ENCODE assay signal across 17 mouse cellular contexts in the genomic region with DNA sequence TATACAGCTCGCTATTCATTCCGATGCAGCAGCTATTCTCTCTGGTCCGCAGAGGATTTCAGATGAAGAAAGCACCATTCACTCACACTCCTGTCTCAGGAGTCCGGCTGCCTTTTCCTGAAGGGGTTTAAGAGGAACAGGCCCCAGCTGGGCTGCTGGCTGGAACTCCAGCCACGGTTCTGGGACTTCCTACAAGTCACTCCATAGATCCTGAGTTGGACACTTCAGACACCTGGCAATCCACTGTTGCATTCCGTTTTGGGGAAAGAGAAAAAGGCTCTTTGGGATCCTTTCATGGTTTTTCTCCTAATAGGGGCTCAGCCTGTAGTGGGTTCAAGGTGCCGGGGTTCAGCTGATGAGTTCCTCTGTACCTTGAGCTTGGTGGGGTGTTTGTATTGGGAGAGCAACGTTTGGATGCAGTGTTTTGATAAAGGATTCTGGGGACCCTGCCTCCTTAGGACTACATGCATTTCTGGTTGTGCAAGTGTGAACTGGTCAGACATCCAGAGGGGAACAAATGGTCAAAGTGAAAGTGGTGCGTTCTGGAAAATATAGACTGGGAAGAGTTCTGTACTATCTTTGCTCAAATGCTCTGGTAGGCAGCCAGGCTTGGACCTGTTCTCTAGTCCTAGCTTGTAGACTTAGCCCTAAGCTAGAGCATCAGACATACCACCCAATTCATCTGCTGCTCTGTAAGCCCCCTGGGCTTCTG. TPM values are rescaled to one million over a fixed set of nuclear protein-coding genes. Genes with fewer than 3 reads are reported as not detected.
DNase-seq lines count a peak whose midpoint lies in the region; ATAC-seq and TF ChIP-seq lines count a peak whose summit lies in the region.
"Had no signal": no experiment of that assay in that cellular context is flagged by ENCODE, and none has a peak within 500 bp of the region (broad histone marks: within the 10 kb centered on the region; RNA-seq: fewer than 3 reads in every experiment).

No protein-coding gene starts in this region.

- H3K4me2 ChIP-seq in hindbrain, embryonic 11.5 days (replicated peaks; ENCODE audit: low read depth, low read length) = no peak overlapping the region
- no peak overlapping the region for H3K4me2 ChIP-seq in hindbrain, postnatal 0 days (ENCODE audit: low read depth, low read length)
- no peak overlapping the region for H3K4me2 ChIP-seq in midbrain, embryonic 11.5 days
- no peak overlapping the region for H3K4me2 ChIP-seq in midbrain, embryonic 15.5 days
- H3K4me2 ChIP-seq in myocyte (ENCODE audit: low read depth) = no peak overlapping the region

- TF ChIP-seq POLR2A in myocyte (IDR thresholded peaks at IDR 0.05; ENCODE audit: insufficient read length, low read depth) = no peak

- DNase-seq in hindbrain, embryonic 11.5 days (ENCODE audit: low spot score) = peak; percentile 62
- no peak for DNase-seq in hindbrain, postnatal 0 days (ENCODE audit: low spot score)
- peak; percentile 95 for DNase-seq in midbrain, embryonic 11.5 days (ENCODE audit: low spot score, missing footprints)
- peak; percentile 60 for DNase-seq in embryonic facial prominence, embryonic 10.5 days (ENCODE audit: low spot score)
- no peak for DNase-seq in gastrocnemius, postnatal 4 days (ENCODE audit: low spot score in 2 of 2)
- DNase-seq in gastrocnemius, postnatal 36 days = no peak
- DNase-seq: cerebellum, postnatal 14 days; kidney, postnatal 25 days; lung, postnatal 36 days had no signal

- no peak for ATAC-seq in hindbrain, embryonic 11.5 days (ENCODE audit: low FRiP score)
- ATAC-seq in hindbrain, postnatal 0 days = no peak
- ATAC-seq in midbrain, embryonic 11.5 days (ENCODE audit: low FRiP score) = no peak
- ATAC-seq in midbrain, embryonic 15.5 days (replicated peaks) = no peak

- H3K4me3 ChIP-seq in hindbrain, embryonic 11.5 days (ENCODE audit: low read depth, low read length) = no peak overlapping the region
- H3K4me3 ChIP-seq in hindbrain, postnatal 0 days (ENCODE audit: low read length) = no peak overlapping the region
- H3K4me3 ChIP-seq in midbrain, embryonic 11.5 days (ENCODE audit: low read depth, low read length) = no peak overlapping the region
- H3K4me3 ChIP-seq in midbrain, embryonic 15.5 days = no peak overlapping the region
- H3K4me3 ChIP-seq in embryonic facial prominence, embryonic 10.5 days = no peak overlapping the region
- H3K4me3 ChIP-seq in myocyte = peak overlapping the region; percentile 29

- H3K79me2 ChIP-seq in myocyte (ENCODE audit: control insufficient read depth, insufficient read depth) = no peaks in the 10 kb centered on the region

- H3K27ac ChIP-seq in hindbrain, embryonic 11.5 days (ENCODE audit: low read depth, low read length) = no peak overlapping the region
- no peak overlapping the region for H3K27ac ChIP-seq in hindbrain, postnatal 0 days
- H3K27ac ChIP-seq in midbrain, embryonic 11.5 days (ENCODE audit: low read depth, low read length) = no peak overlapping the region
- H3K27ac ChIP-seq in midbrain, embryonic 15.5 days = no peak overlapping the region
- no peak overlapping the region for H3K27ac ChIP-seq in embryonic facial prominence, embryonic 10.5 days (replicated peaks)
- H3K27ac ChIP-seq: neural tube, embryonic 12.5 days had no signal

- H3K27me3 ChIP-seq in hindbrain, embryonic 11.5 days (ENCODE audit: control insufficient read depth, insufficient read depth, low read length) = peaks cover 93% of the 10 kb centered on the region
- H3K27me3 ChIP-seq in hindbrain, postnatal 0 days (ENCODE audit: insufficient read depth, low read length) = peaks cover 84% of the 10 kb centered on the region
- H3K27me3 ChIP-seq in midbrain, embryonic 11.5 days (ENCODE audit: control insufficient read depth, insufficient read depth, low read length) = peaks cover 98% of the 10 kb centered on the region
- H3K27me3 ChIP-seq in midbrain, embryonic 15.5 days (replicated peaks) = peaks cover 91% of the 10 kb centered on the region
- peaks cover 99% of the 10 kb centered on the region for H3K27me3 ChIP-seq in embryonic facial prominence, embryonic 10.5 days (replicated peaks; ENCODE audit: low read depth, poor library complexity, severe bottlenecking)
- H3K27me3 ChIP-seq in myocyte (ENCODE audit: control insufficient read depth, insufficient read depth, insufficient read length) = peaks cover 19% of the 10 kb centered on the region

- no peaks in the 10 kb centered on the region for H3K9me3 ChIP-seq in hindbrain, embryonic 11.5 days (ENCODE audit: control insufficient read depth, low read length)
- H3K9me3 ChIP-seq in hindbrain, postnatal 0 days (ENCODE audit: low read length) = no peaks in the 10 kb centered on the region
- no peaks in the 10 kb centered on the region for H3K9me3 ChIP-seq in midbrain, embryonic 11.5 days (ENCODE audit: control insufficient read depth, low read length)
- H3K9me3 ChIP-seq in midbrain, embryonic 15.5 days = no peaks in the 10 kb centered on the region
- H3K9me3 ChIP-seq in embryonic facial prominence, embryonic 10.5 days = no peaks in the 10 kb centered on the region
- H3K9me3 ChIP-seq: neural tube, embryonic 12.5 days had no signal

- intact Hi-C loops in gastrocnemius, postnatal 36 days (cut with DNase I) = no loop called here

- 6% methylated on average over 9 of the region's 9 CpGs for WGBS in hindbrain, embryonic 11.5 days
- WGBS in hindbrain, postnatal 0 days = 2% methylated on average over 9 of the region's 9 CpGs
- WGBS in midbrain, embryonic 11.5 days = 2% methylated on average over 9 of the region's 9 CpGs
- WGBS in midbrain, embryonic 15.5 days = under 1% methylated on average over 9 of the region's 9 CpGs
- WGBS in embryonic facial prominence, embryonic 10.5 days = 4% methylated on average over 9 of the region's 9 CpGs

- H3K36me3 ChIP-seq in hindbrain, embryonic 11.5 days (ENCODE audit: control insufficient read depth, insufficient read depth, low read length) = no peaks in the 10 kb centered on the region
- no peaks in the 10 kb centered on the region for H3K36me3 ChIP-seq in hindbrain, postnatal 0 days (ENCODE audit: insufficient read depth, low read length)
- no peaks in the 10 kb centered on the region for H3K36me3 ChIP-seq in midbrain, embryonic 11.5 days (ENCODE audit: control insufficient read depth, insufficient read depth, low read length)
- no peaks in the 10 kb centered on the region for H3K36me3 ChIP-seq in midbrain, embryonic 15.5 days (replicated peaks)
- H3K36me3 ChIP-seq in embryonic facial prominence, embryonic 10.5 days (replicated peaks) = no peaks in the 10 kb centered on the region
- H3K36me3 ChIP-seq in myocyte (ENCODE audit: control insufficient read depth, insufficient read depth) = no peaks in the 10 kb centered on the region
- H3K36me3 ChIP-seq: neural tube, embryonic 12.5 days had no signal

- no peak overlapping the region for H3K9ac ChIP-seq in hindbrain, embryonic 11.5 days (ENCODE audit: low read depth, low read length)
- no peak overlapping the region for H3K9ac ChIP-seq in hindbrain, postnatal 0 days (replicated peaks; ENCODE audit: low read length)
- no peak overlapping the region for H3K9ac ChIP-seq in midbrain, embryonic 11.5 days (ENCODE audit: low read length)
- no peak overlapping the region for H3K9ac ChIP-seq in midbrain, embryonic 15.5 days
- H3K9ac ChIP-seq: neural tube, embryonic 12.5 days had no signal

- H3ac ChIP-seq in myocyte (ENCODE audit: control insufficient read depth, insufficient read length) = no peak overlapping the region

- no peak for TF ChIP-seq CTCF in hindbrain, postnatal 0 days (IDR thresholded peaks at IDR 0.05; ENCODE audit: low read depth)

- peaks cover 8% of the 10 kb centered on the region; the same call in 1 of the 2 replicates for H3K4me1 ChIP-seq in hindbrain, embryonic 11.5 days (replicated peaks; ENCODE audit: control insufficient read depth, insufficient read depth, low read length)
- H3K4me1 ChIP-seq in hindbrain, postnatal 0 days (ENCODE audit: insufficient read depth, low read length) = no peaks in the 10 kb centered on the region
- H3K4me1 ChIP-seq in midbrain, embryonic 11.5 days (ENCODE audit: control insufficient read depth, insufficient read depth, low read length) = no peaks in the 10 kb centered on the region; the same call in 1 of the 2 replicates
- peaks cover 8% of the 10 kb centered on the region for H3K4me1 ChIP-seq in midbrain, embryonic 15.5 days
- peaks cover 14% of the 10 kb centered on the region for H3K4me1 ChIP-seq in embryonic facial prominence, embryonic 10.5 days

RNA-seq across cellular contexts. Expression of a gene that starts 1.2 kb away (rescaled TPM):
- not detected in 2 replicates for polyA plus RNA-seq in hindbrain, embryonic 11.5 days (2014; fragmentation: Nextera tagmentation; extraction: Ambion mirVana)
- not detected in 2 replicates for total RNA-seq in hindbrain, postnatal 0 days (2014; rRNA removed)
- polyA plus RNA-seq in hindbrain, postnatal 0 days (2015; fragmentation: Nextera tagmentation; extraction: Ambion mirVana) = not detected in 2 replicates
- not detected in 2 replicates for polyA plus RNA-seq in midbrain, embryonic 11.5 days (2014; fragmentation: Nextera tagmentation; extraction: Ambion mirVana)
- polyA plus RNA-seq in midbrain, embryonic 15.5 days (2015; fragmentation: Nextera tagmentation; extraction: Ambion mirVana) = not detected in 2 replicates
- not detected in 2 replicates for polyA plus RNA-seq in embryonic facial prominence, embryonic 10.5 days (2016; fragmentation: Nextera tagmentation; extraction: Ambion mirVana)
- polyA plus RNA-seq in myocyte (2012; fragmentation: generic; extraction: Trizol) = 0.72 TPM
- 1 to 10 TPM; 1.1 to 1.3 TPM for total RNA-seq in gastrocnemius, postnatal 4 days (2021)
- 1 to 10 TPM; 2.4 to 3.6 TPM for total RNA-seq in gastrocnemius, postnatal 36 days (2021)
- total RNA-seq: adrenal gland, adult 18-20 months; heart, adult 8-10 months; hematopoietic stem cell, adult 5-6 weeks; layer of hippocampus, postnatal 25 days; liver, adult 2 months had no signal
- polyA plus RNA-seq: liver, adult 2 months had no signal

RNA-seq across cellular contexts. Expression of a gene that starts 16.3 kb away (rescaled TPM):
- not detected in 2 replicates for polyA plus RNA-seq in hindbrain, embryonic 11.5 days (2014; fragmentation: Nextera tagmentation; extraction: Ambion mirVana)
- not detected in 2 replicates for total RNA-seq in hindbrain, postnatal 0 days (2014; rRNA removed)
- polyA plus RNA-seq in hindbrain, postnatal 0 days (2015; fragmentation: Nextera tagmentation; extraction: Ambion mirVana) = not detected in 2 replicates
- polyA plus RNA-seq in midbrain, embryonic 11.5 days (2014; fragmentation: Nextera tagmentation; extraction: Ambion mirVana) = not detected in 2 replicates
- 0.13 TPM in 1 of 2 replicates, not detected in the other for polyA plus RNA-seq in midbrain, embryonic 15.5 days (2015; fragmentation: Nextera tagmentation; extraction: Ambion mirVana)
- polyA plus RNA-seq in embryonic facial prominence, embryonic 10.5 days (2016; fragmentation: Nextera tagmentation; extraction: Ambion mirVana) = not detected in 2 replicates
- 10.9 TPM for polyA plus RNA-seq in myocyte (2012; fragmentation: generic; extraction: Trizol)
- 1 to 10 TPM; 6.0 to 6.6 TPM for total RNA-seq in gastrocnemius, postnatal 4 days (2021)
- 1 to 10 TPM; 2.0 to 2.7 TPM for total RNA-seq in gastrocnemius, postnatal 36 days (2021)
- total RNA-seq: adrenal gland, adult 18-20 months; heart, adult 8-10 months; hematopoietic stem cell, adult 5-6 weeks; layer of hippocampus, postnatal 25 days; liver, adult 2 months had no signal
- polyA plus RNA-seq: liver, adult 2 months had no signal

RNA-seq across cellular contexts. Expression of a gene that starts 21.3 kb away (rescaled TPM):
- polyA plus RNA-seq in hindbrain, embryonic 11.5 days (2014; fragmentation: Nextera tagmentation; extraction: Ambion mirVana) = not detected in 2 replicates
- total RNA-seq in hindbrain, postnatal 0 days (2014; rRNA removed) = not detected in 2 replicates
- polyA plus RNA-seq in hindbrain, postnatal 0 days (2015; fragmentation: Nextera tagmentation; extraction: Ambion mirVana) = not detected in 2 replicates
- not detected in 2 replicates for polyA plus RNA-seq in midbrain, embryonic 11.5 days (2014; fragmentation: Nextera tagmentation; extraction: Ambion mirVana)
- polyA plus RNA-seq in midbrain, embryonic 15.5 days (2015; fragmentation: Nextera tagmentation; extraction: Ambion mirVana) = 0.15 TPM in 1 of 2 replicates, not detected in the other
- polyA plus RNA-seq in embryonic facial prominence, embryonic 10.5 days (2016; fragmentation: Nextera tagmentation; extraction: Ambion mirVana) = not detected in 2 replicates
- polyA plus RNA-seq in myocyte (2012; fragmentation: generic; extraction: Trizol) = 15.8 TPM
- 10 to 100 TPM; 31.5 to 32.3 TPM for total RNA-seq in gastrocnemius, postnatal 4 days (2021)
- 10 to 100 TPM; 13.6 to 16.9 TPM for total RNA-seq in gastrocnemius, postnatal 36 days (2021)
- total RNA-seq: heart, adult 8-10 months; layer of hippocampus, postnatal 25 days; liver, adult 2 months had no signal
- polyA plus RNA-seq: liver, adult 2 months had no signal

RNA-seq across cellular contexts. Expression of a gene that starts 31.0 kb away (rescaled TPM):
- polyA plus RNA-seq in hindbrain, embryonic 11.5 days (2014; fragmentation: Nextera tagmentation; extraction: Ambion mirVana) = 0.25 and 1.1 TPM in 2 replicates
- total RNA-seq in hindbrain, postnatal 0 days (2014; rRNA removed) = 0.26 TPM in 1 of 2 replicates, not detected in the other
- 0.18 TPM in 1 of 2 replicates, not detected in the other for polyA plus RNA-seq in hindbrain, postnatal 0 days (2015; fragmentation: Nextera tagmentation; extraction: Ambion mirVana)
- not detected in 2 replicates for polyA plus RNA-seq in midbrain, embryonic 11.5 days (2014; fragmentation: Nextera tagmentation; extraction: Ambion mirVana)
- polyA plus RNA-seq in midbrain, embryonic 15.5 days (2015; fragmentation: Nextera tagmentation; extraction: Ambion mirVana) = not detected in 2 replicates
- polyA plus RNA-seq in embryonic facial prominence, embryonic 10.5 days (2016; fragmentation: Nextera tagmentation; extraction: Ambion mirVana) = not detected in 2 replicates
- 17.7 TPM for polyA plus RNA-seq in myocyte (2012; fragmentation: generic; extraction: Trizol)
- 10 to 100 TPM; 16.5 to 17.7 TPM for total RNA-seq in gastrocnemius, postnatal 4 days (2021)
- total RNA-seq in gastrocnemius, postnatal 36 days (2021) = 1 to 10 TPM; 3.9 to 6.8 TPM
- total RNA-seq: heart, adult 8-10 months; layer of hippocampus, postnatal 25 days; liver, adult 2 months had no signal

RNA-seq across cellular contexts. Expression of a gene that starts 40.3 kb away (rescaled TPM):
- polyA plus RNA-seq in hindbrain, embryonic 11.5 days (2014; fragmentation: Nextera tagmentation; extraction: Ambion mirVana) = 0.34 and 1.9 TPM in 2 replicates
- 2.6 and 2.9 TPM in 2 replicates for total RNA-seq in hindbrain, postnatal 0 days (2014; rRNA removed)
- polyA plus RNA-seq in hindbrain, postnatal 0 days (2015; fragmentation: Nextera tagmentation; extraction: Ambion mirVana) = 1.3 and 3.9 TPM in 2 replicates
- polyA plus RNA-seq in midbrain, embryonic 11.5 days (2014; fragmentation: Nextera tagmentation; extraction: Ambion mirVana) = 0.14 TPM in 1 of 2 replicates, not detected in the other
- not detected in 2 replicates for polyA plus RNA-seq in midbrain, embryonic 15.5 days (2015; fragmentation: Nextera tagmentation; extraction: Ambion mirVana)
- 0.15 TPM in 1 of 2 replicates, not detected in the other for polyA plus RNA-seq in embryonic facial prominence, embryonic 10.5 days (2016; fragmentation: Nextera tagmentation; extraction: Ambion mirVana)
- polyA plus RNA-seq in myocyte (2012; fragmentation: generic; extraction: Trizol) = 11.9 TPM
- total RNA-seq in gastrocnemius, postnatal 4 days (2021) = 10 to 100 TPM; 11.2 to 12.5 TPM
- total RNA-seq in gastrocnemius, postnatal 36 days (2021) = 1 to 10 TPM; 3.7 to 4.0 TPM
- total RNA-seq: layer of hippocampus, postnatal 25 days; liver, adult 2 months had no signal

Comparison
In these comparisons a context has a peak if more than half of its experiments do, and no peak if none do; other contexts are left out.
1. DNase-seq: peak in hindbrain, embryonic 11.5 days (single experiment), midbrain, embryonic 11.5 days (single experiment) and embryonic facial prominence, embryonic 10.5 days (single experiment); none in hindbrain, postnatal 0 days (single experiment), gastrocnemius, postnatal 4 days (0 of 2) and gastrocnemius, postnatal 36 days (0 of 2).
2. RNA of a gene that starts 16.3 kb away (polyA plus RNA-seq): 10.9 TPM in myocyte (single experiment); 0.13 TPM in midbrain, embryonic 15.5 days, not detected in hindbrain, embryonic 11.5 days, not detected in hindbrain, postnatal 0 days, not detected in midbrain, embryonic 11.5 days and not detected in embryonic facial prominence, embryonic 10.5 days; every median in the first group is over 10 times any median in the second.
3. RNA of a gene that starts 21.3 kb away (polyA plus RNA-seq): 15.8 TPM in myocyte (single experiment); 0.15 TPM in midbrain, embryonic 15.5 days, not detected in hindbrain, embryonic 11.5 days, not detected in hindbrain, postnatal 0 days, not detected in midbrain, embryonic 11.5 days and not detected in embryonic facial prominence, embryonic 10.5 days; every median in the first group is over 10 times any median in the second.